Mouse (Mus musculus) limb, embryonic 15.5 days (tissue): ENCODE measurements around the gene Olfr56. TPM values are rescaled to one million over a fixed set of nuclear protein-coding genes. Genes with fewer than 3 reads are reported as not detected.
"Not testable (repeated sequence)": the region's sequence is repeated elsewhere in the genome, so short reads cannot be mapped to it uniquely, and the experiment has no call there.

Experiments
- ATAC-seq: fragments of 200-750 bp; cut with Nextera tagmentation; 2 replicates; pipeline ENCODE4 v1.8.0; 2017; ENCODE audit warnings: low read depth, moderate TSS enrichment; ENCODE audit not compliant: insufficient number of reproducible peaks, low FRiP score, low TSS enrichment
- H3K27ac ChIP-seq: fragments of 300-500 bp; sonication (generic); 2 replicates; pipeline ENCODE4 v1.5.1; 2015; ENCODE audit warnings: moderate library complexity, mild to moderate bottlenecking, inconsistent platforms
- H3K27me3 ChIP-seq: fragments of 300-500 bp; sonication (generic); 2 replicates; pipeline ENCODE4 v1.6.1; 2015; ENCODE audit warnings: inconsistent platforms
- H3K36me3 ChIP-seq: fragments of 300-500 bp; sonication (generic); 2 replicates; pipeline ENCODE4 v1.6.1; 2015; ENCODE audit warnings: inconsistent platforms
- H3K4me1 ChIP-seq: fragments of 300-500 bp; sonication (generic); 2 replicates; pipeline ENCODE4 v1.6.1; 2015; ENCODE audit warnings: inconsistent platforms
- H3K4me2 ChIP-seq: fragments of 300-500 bp; sonication (generic); 2 replicates; pipeline ENCODE4 v1.6.1; 2015; ENCODE audit warnings: mild to moderate bottlenecking, inconsistent platforms
- H3K4me3 ChIP-seq: fragments of 300-500 bp; sonication (generic); 2 replicates; pipeline ENCODE4 v1.5.1; 2015; ENCODE audit warnings: mild to moderate bottlenecking, inconsistent platforms
- H3K9ac ChIP-seq: fragments of 300-500 bp; sonication (generic); 2 replicates; pipeline ENCODE4 v1.6.1; 2015; ENCODE audit warnings: inconsistent platforms
- H3K9me3 ChIP-seq: fragments of 300-500 bp; sonication (generic); 2 replicates; pipeline ENCODE4 v1.6.1; 2016; ENCODE audit warnings: inconsistent platforms
- WGBS: fragments of 180-500 bp; shearing (Covaris S2); methylation state at CpG from one replicate; pipeline ENCODE4 v1.1.7; 2015; 5-methylcytosine and 5-hydroxymethylcytosine counted together
- polyA plus RNA-seq: library from polyadenylated mRNA; unstranded; fragments of >200 nt; fragmentation: Nextera tagmentation; extraction: Ambion mirVana; gene quantifications from 2 replicates; pipeline ENCODE4 v1.2.1, GENCODE M21; 2015

The Olfr56 gene
- polyA plus RNA-seq, result not detected in 2 replicates

- not testable (repeated sequence) for H3K27ac ChIP-seq, H3K4me2 ChIP-seq, H3K4me3 ChIP-seq, H3K9me3 ChIP-seq, H3K36me3 ChIP-seq, ATAC-seq, H3K4me1 ChIP-seq, H3K27me3 ChIP-seq, H3K9ac ChIP-seq
- WGBS, result no CpG with 5 or more reads among the region's 1 CpGs
These were observed at the start of gene Olfr56 for GRCm38 (mm10) chr11:48978240-48978939. TSS of gene Olfr56 (plus strand) at chr11:48978889.

- not testable (repeated sequence) for H3K27me3 ChIP-seq, H3K36me3 ChIP-seq, H3K9me3 ChIP-seq, H3K9ac ChIP-seq, ATAC-seq, H3K4me3 ChIP-seq, H3K4me1 ChIP-seq, H3K27ac ChIP-seq, H3K4me2 ChIP-seq
- 69% methylated on average over 1 of the region's 1 CpGs for WGBS
These were observed 45.3 kb upstream of the Olfr56 start for GRCm38 (mm10) chr11:48933422-48933821.

- ATAC-seq, H3K4me1 ChIP-seq, H3K4me3 ChIP-seq, H3K4me2 ChIP-seq, H3K9me3 ChIP-seq, H3K27ac ChIP-seq, H3K36me3 ChIP-seq, H3K9ac ChIP-seq, H3K27me3 ChIP-seq: not testable (repeated sequence)
- WGBS, result 60% methylated on average over 1 of the region's 1 CpGs
These were observed 44.8 kb upstream of the Olfr56 start for GRCm38 (mm10) chr11:48933923-48934322.

- no CpG with 5 or more reads among the region's 3 CpGs for WGBS
- not testable (repeated sequence) for H3K4me1 ChIP-seq, H3K36me3 ChIP-seq, H3K27me3 ChIP-seq, H3K4me3 ChIP-seq, H3K27ac ChIP-seq, H3K4me2 ChIP-seq, H3K9ac ChIP-seq, ATAC-seq, H3K9me3 ChIP-seq
These were observed 43.4 kb upstream of the Olfr56 start for GRCm38 (mm10) chr11:48935291-48935690.

- H3K4me3 ChIP-seq, H3K27ac ChIP-seq, H3K4me2 ChIP-seq, H3K9me3 ChIP-seq, H3K36me3 ChIP-seq, H3K4me1 ChIP-seq, H3K9ac ChIP-seq, ATAC-seq, H3K27me3 ChIP-seq: not testable (repeated sequence)
These were observed 39.4 kb upstream of the Olfr56 start for GRCm38 (mm10) chr11:48939286-48939685.

- not testable (repeated sequence) for ATAC-seq, H3K27ac ChIP-seq, H3K9ac ChIP-seq, H3K9me3 ChIP-seq, H3K27me3 ChIP-seq, H3K36me3 ChIP-seq, H3K4me3 ChIP-seq, H3K4me2 ChIP-seq, H3K4me1 ChIP-seq
- 96% methylated on average over 6 of the region's 6 CpGs for WGBS
These were observed 32.6 kb upstream of the Olfr56 start, which contains the start of gene Psme2b for GRCm38 (mm10) chr11:48946090-48946489. TSS of gene Psme2b (minus strand) at chr11:48946190.

GRCm38 (mm10) chr11:48974686-48975085 lies 4.0 kb upstream of the Olfr56 start:
- H3K36me3 ChIP-seq, H3K4me2 ChIP-seq, H3K4me3 ChIP-seq, ATAC-seq, H3K9ac ChIP-seq, H3K27ac ChIP-seq, H3K27me3 ChIP-seq, H3K9me3 ChIP-seq, H3K4me1 ChIP-seq: not testable (repeated sequence)
- WGBS, result no CpG with 5 or more reads among the region's 1 CpGs

GRCm38 (mm10) chr11:48979251-48979650 lies 562 bp downstream of the Olfr56 start, which contains the start of gene 9930111J21Rik1:
TSS of gene 9930111J21Rik1 (minus strand) at chr11:48979398.
- WGBS, result no CpG with 5 or more reads among the region's 3 CpGs
- H3K4me3 ChIP-seq, H3K27me3 ChIP-seq, H3K27ac ChIP-seq, H3K4me2 ChIP-seq, H3K9ac ChIP-seq, H3K4me1 ChIP-seq, H3K9me3 ChIP-seq, H3K36me3 ChIP-seq, ATAC-seq: not testable (repeated sequence)

- WGBS, result no CpG with 5 or more reads among the region's 5 CpGs
- not testable (repeated sequence) for H3K9ac ChIP-seq, H3K4me2 ChIP-seq, H3K27ac ChIP-seq, H3K27me3 ChIP-seq, H3K4me1 ChIP-seq, H3K36me3 ChIP-seq, ATAC-seq, H3K4me3 ChIP-seq, H3K9me3 ChIP-seq
These were observed 1.4 kb downstream of the Olfr56 start for GRCm38 (mm10) chr11:48980052-48980451.

- H3K4me2 ChIP-seq, ATAC-seq, H3K9me3 ChIP-seq, H3K4me3 ChIP-seq, H3K36me3 ChIP-seq, H3K4me1 ChIP-seq, H3K9ac ChIP-seq, H3K27me3 ChIP-seq, H3K27ac ChIP-seq: not testable (repeated sequence)
- WGBS, result no CpG with 5 or more reads among the region's 3 CpGs
These were observed 4.2 kb downstream of the Olfr56 start for GRCm38 (mm10) chr11:48982848-48983247.

- not testable (repeated sequence) for H3K9me3 ChIP-seq, H3K36me3 ChIP-seq, H3K27me3 ChIP-seq, H3K4me2 ChIP-seq, H3K4me1 ChIP-seq, H3K4me3 ChIP-seq, H3K27ac ChIP-seq, ATAC-seq, H3K9ac ChIP-seq
- WGBS, result 79% methylated on average over 2 of the region's 3 CpGs
These were observed 9.5 kb downstream of the Olfr56 start for GRCm38 (mm10) chr11:48988219-48988618.

- 64% methylated on average over 2 of the region's 2 CpGs for WGBS
- ATAC-seq, result not testable (repeated sequence)
These were observed 11.3 kb downstream of the Olfr56 start for GRCm38 (mm10) chr11:48989981-48990380.

More at GRCm38 (mm10) chr11:48989981-48990380, 11.3 kb downstream of the Olfr56 start:
- not testable (repeated sequence) for H3K9me3 ChIP-seq, H3K4me1 ChIP-seq, H3K36me3 ChIP-seq, H3K27me3 ChIP-seq, H3K4me2 ChIP-seq, H3K9ac ChIP-seq, H3K4me3 ChIP-seq, H3K27ac ChIP-seq
